Mouse (Mus musculus) neural tube, embryonic 12.5 days (tissue): ENCODE data around the gene Cage1. TPM values are rescaled to one million over a fixed set of nuclear protein-coding genes. Genes with fewer than 3 reads are reported as not detected.

Source experiments
- ATAC-seq: fragments of 200-750 bp; cut with Nextera tagmentation; 2 replicates; pipeline ENCODE4 v1.8.0; 2017; ENCODE audit warnings: low read depth, mild to moderate bottlenecking, moderate TSS enrichment, moderate library complexity; ENCODE audit not compliant: low FRiP score
- H3K27ac ChIP-seq: fragments of 300-500 bp; sonication (generic); 2 replicates; pipeline ENCODE4 v1.5.1; 2016
- H3K27me3 ChIP-seq: fragments of 300-500 bp; sonication (generic); replicated peaks from 2 replicates; pipeline ENCODE4 v1.6.1; 2016; ENCODE audit warnings: mild to moderate bottlenecking
- H3K36me3 ChIP-seq: fragments of 300-500 bp; sonication (generic); 2 replicates; pipeline ENCODE4 v1.6.1; 2016; ENCODE audit warnings: mild to moderate bottlenecking
- H3K4me1 ChIP-seq: fragments of 300-500 bp; sonication (generic); 2 replicates; pipeline ENCODE4 v1.6.1; 2016
- H3K4me2 ChIP-seq: fragments of 300-500 bp; sonication (generic); replicated peaks from 2 replicates; pipeline ENCODE4 v1.6.1; 2016; ENCODE audit warnings: mild to moderate bottlenecking
- H3K4me3 ChIP-seq: fragments of 300-500 bp; sonication (generic); 2 replicates; pipeline ENCODE4 v1.5.1; 2016
- H3K9ac ChIP-seq: fragments of 300-500 bp; sonication (generic); 2 replicates; pipeline ENCODE4 v1.6.1; 2016; ENCODE audit warnings: mild to moderate bottlenecking
- H3K9me3 ChIP-seq: fragments of 300-500 bp; sonication (generic); 2 replicates; pipeline ENCODE4 v1.6.1; 2016; ENCODE audit warnings: mild to moderate bottlenecking
- WGBS: fragments of 180-500 bp; shearing (Covaris S2); methylation state at CpG from one replicate; pipeline ENCODE4 v1.1.7; 2016; 5-methylcytosine and 5-hydroxymethylcytosine counted together
- polyA plus RNA-seq: library from polyadenylated mRNA; unstranded; fragments of >200 nt; fragmentation: Nextera tagmentation; extraction: Ambion mirVana; gene quantifications from 2 replicates; pipeline ENCODE4 v1.2.1, GENCODE M21; 2016

The Cage1 gene
- polyA plus RNA-seq, 1 experiment from 2014 or later: 1.4 TPM

- Histone ChIP-seq H3K27me3 (no peaks in the 10 kb centered on the region), H3K4me1 (no peaks in the 10 kb centered on the region), H3K4me2 (no peak overlapping the region), H3K4me3 (no peak overlapping the region), H3K9ac (no peak overlapping the region), H3K9me3 (no peaks in the 10 kb centered on the region), H3K36me3 (no peaks in the 10 kb centered on the region), H3K27ac (no peak overlapping the region)
- ATAC-seq: no peak
- 49% methylated on average over 1 of the region's 1 CpGs for WGBS
Observed at GRCm38 (mm10) chr13:38002461-38002860, 34.4 kb downstream of the Cage1 start.

DNA sequence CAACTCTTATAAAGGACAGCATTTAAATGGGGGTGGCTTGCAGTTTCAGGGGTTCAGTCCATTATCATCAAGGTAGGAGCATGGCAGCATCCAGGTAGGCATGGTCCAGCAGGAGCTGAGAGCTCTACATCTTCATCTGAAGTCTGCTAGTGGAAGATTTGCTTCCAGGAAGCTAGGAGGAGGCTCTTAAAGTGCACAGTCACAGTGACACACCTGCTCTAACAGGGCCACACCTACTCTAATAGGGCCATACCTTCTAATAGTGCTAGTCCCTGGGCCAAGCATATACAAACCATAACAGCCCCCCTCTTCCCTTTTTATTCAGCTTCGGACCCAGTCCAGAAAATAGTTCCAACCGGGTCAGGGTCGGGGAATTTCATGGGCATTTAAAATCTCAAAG lies 37.2 kb downstream of the Cage1 start:
- Histone ChIP-seq H3K4me3 (no peak overlapping the region), H3K4me2 (no peak overlapping the region), H3K9ac (no peak overlapping the region), H3K36me3 (no peaks in the 10 kb centered on the region), H3K9me3 (no peaks in the 10 kb centered on the region), H3K4me1 (0 out of 2 replicates have a peak, but pooled peaks cover under 1% of the 10 kb centered on the region), H3K27ac (no peak overlapping the region), H3K27me3 (no peaks in the 10 kb centered on the region)
- ATAC-seq: no peak
- 85% methylated on average over 3 of the region's 3 CpGs for WGBS

DNA sequence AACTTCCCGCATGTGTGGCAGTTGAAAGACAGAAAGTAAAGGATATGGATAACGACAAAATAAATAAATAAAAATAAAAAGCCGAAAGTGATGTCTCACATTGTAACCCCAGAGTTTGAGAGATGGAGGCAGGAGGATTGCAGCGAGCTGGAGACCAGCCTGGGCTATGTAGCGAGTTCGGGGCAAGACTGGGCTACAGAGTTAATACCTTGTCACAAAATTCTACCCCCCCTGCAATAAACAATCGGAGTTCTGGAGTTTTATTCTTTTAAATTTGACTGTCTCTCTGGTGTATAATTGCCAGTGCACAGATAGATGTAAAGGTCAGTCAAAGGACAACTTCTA lies 42.5 kb downstream of the Cage1 start:
- peak; percentile 67 for ATAC-seq
- H3K27ac ChIP-seq: no peak overlapping the region
- peak overlapping the region; percentile 91; the same call in 1 of the 2 replicates for H3K9ac ChIP-seq
- H3K4me2 ChIP-seq: peak overlapping the region; percentile 77
- peaks cover 9% of the 10 kb centered on the region for H3K4me1 ChIP-seq
- peaks cover 17% of the 10 kb centered on the region for H3K36me3 ChIP-seq
- no peaks in the 10 kb centered on the region for H3K27me3 ChIP-seq
- WGBS: 19% methylated on average over 7 of the region's 7 CpGs
- H3K9me3 ChIP-seq: no peaks in the 10 kb centered on the region
- H3K4me3 ChIP-seq: peak overlapping the region; percentile 90

- Histone ChIP-seq H3K4me3 (peak within 1 kb of the TSS; percentile 90), H3K27me3 (no peaks in the 10 kb centered on the region), H3K4me1 (peaks cover 9% of the 10 kb centered on the region), H3K4me2 (peak within 1 kb of the TSS; percentile 77), H3K9me3 (no peaks in the 10 kb centered on the region), H3K9ac (peak within 1 kb of the TSS; percentile 91), H3K27ac (peak within 1 kb of the TSS; percentile 86), H3K36me3 (peaks cover 22% of the 10 kb centered on the region)
- WGBS: under 1% methylated on average over 89 of the region's 89 CpGs
- peak; percentile 99 for ATAC-seq
Observed at GRCm38 (mm10) chr13:37993704-37994404, 43.0 kb downstream of the Cage1 start, which contains the start of gene Ssr1. Gene Ssr1 (minus strand): TSS chr13:37994217.

DNA sequence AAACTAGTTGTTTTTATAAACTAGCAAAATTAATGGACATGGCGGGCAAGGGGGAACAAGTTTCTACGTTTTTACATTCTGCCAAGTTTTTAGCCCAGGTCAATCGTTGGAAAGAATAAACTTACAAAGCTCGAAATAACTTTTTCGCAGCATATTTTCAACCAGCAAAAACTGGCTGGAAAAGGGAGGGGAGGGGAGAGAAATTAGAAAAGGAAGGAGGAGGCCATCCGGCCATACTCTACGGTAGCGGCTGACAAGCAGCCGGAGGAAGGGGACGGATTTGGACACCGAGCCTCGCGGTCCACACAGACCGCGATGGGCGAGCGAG lies 43.5 kb downstream of the Cage1 start:
- no peaks in the 10 kb centered on the region for H3K27me3 ChIP-seq
- H3K9me3 ChIP-seq: no peaks in the 10 kb centered on the region
- peaks cover 27% of the 10 kb centered on the region for H3K36me3 ChIP-seq
- no peak for ATAC-seq
- H3K27ac ChIP-seq: peak overlapping the region; percentile 86; the same call in 1 of the 2 replicates
- H3K4me2 ChIP-seq: peak overlapping the region; percentile 77
- WGBS: 1% methylated on average over 17 of the region's 17 CpGs
- peak overlapping the region; percentile 90 for H3K4me3 ChIP-seq
- peak overlapping the region; percentile 91 for H3K9ac ChIP-seq
- H3K4me1 ChIP-seq: peaks cover 9% of the 10 kb centered on the region

DNA sequence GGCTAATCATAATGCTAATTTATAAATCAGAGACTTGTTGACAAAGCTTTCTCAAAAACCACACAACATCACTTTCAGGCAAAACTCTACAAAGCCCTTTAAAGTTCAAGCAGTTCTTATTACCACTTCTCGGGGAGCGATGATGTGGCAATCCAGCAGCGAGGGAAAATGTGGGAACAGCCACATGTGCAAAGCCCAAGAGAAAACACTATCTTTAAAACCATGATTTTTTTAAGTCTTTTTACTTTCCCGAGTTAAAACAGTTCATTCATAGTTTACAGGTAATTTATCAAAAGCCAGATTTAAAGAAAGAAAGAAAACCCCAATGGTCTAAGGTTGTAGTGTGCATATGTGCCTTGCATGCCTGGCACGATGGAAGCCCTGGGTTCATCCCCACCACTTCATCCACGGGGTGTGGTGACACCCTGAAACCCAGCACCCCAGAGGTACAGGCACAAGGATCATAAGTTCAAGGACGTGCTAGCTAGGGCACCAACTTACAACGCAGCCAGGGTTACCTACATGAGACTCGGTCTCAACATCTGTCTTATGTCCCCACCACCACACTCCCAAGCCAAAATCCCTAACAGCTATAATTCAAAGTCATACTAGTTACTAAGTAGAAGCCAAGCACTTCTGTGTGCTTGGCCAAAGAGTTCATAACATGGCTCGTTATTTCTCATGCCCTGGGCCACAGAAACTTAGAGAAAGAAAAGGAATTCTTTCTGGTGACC lies 44.1 kb downstream of the Cage1 start:
- Histone ChIP-seq H3K9me3 (no peaks in the 10 kb centered on the region), H3K4me2 (peak overlapping the region; percentile 77), H3K27me3 (no peaks in the 10 kb centered on the region), H3K4me3 (peak overlapping the region; percentile 90), H3K36me3 (peaks cover 32% of the 10 kb centered on the region), H3K4me1 (peaks cover 9% of the 10 kb centered on the region), H3K9ac (peak overlapping the region; percentile 91), H3K27ac (no peak overlapping the region)
- 17% methylated on average over 10 of the region's 10 CpGs for WGBS
- ATAC-seq: no peak

- no peaks in the 10 kb centered on the region for H3K27me3 ChIP-seq
- H3K4me1 ChIP-seq: peaks cover 8% of the 10 kb centered on the region
- ATAC-seq: no peak
- H3K36me3 ChIP-seq: peaks cover 60% of the 10 kb centered on the region
- WGBS: 94% methylated on average over 8 of the region's 8 CpGs
- H3K4me2 ChIP-seq: no peak overlapping the region
- H3K27ac ChIP-seq: no peak overlapping the region
- no peaks in the 10 kb centered on the region for H3K9me3 ChIP-seq
- H3K9ac ChIP-seq: no peak overlapping the region
- H3K4me3 ChIP-seq: no peak overlapping the region
Observed at GRCm38 (mm10) chr13:37989701-37990100, 47.2 kb downstream of the Cage1 start.

DNA sequence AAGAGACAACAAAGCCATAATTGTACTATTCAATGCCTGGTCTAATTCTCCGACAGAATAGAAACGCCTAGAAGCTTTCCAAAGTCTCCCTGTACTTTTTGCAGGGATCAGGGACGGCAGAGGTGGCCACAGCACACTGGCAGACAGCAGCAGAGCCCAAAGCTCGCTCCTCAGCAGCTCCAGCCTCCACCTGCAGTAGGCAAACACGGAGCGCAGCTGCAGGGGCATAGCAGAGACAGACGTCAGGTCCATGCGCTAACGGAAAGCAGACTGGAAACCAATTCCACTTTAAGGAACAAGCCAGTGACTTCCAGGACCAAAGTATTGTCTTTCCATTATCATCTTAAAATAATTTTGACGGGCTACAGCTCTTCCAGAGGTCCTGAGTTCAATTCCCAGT lies 50.7 kb downstream of the Cage1 start:
- no peaks in the 10 kb centered on the region for H3K9me3 ChIP-seq
- H3K27ac ChIP-seq: no peak overlapping the region
- H3K9ac ChIP-seq: no peak overlapping the region
- H3K4me3 ChIP-seq: no peak overlapping the region
- no peaks in the 10 kb centered on the region for H3K4me1 ChIP-seq
- no peak overlapping the region for H3K4me2 ChIP-seq
- peaks cover 89% of the 10 kb centered on the region for H3K36me3 ChIP-seq
- WGBS: 79% methylated on average over 10 of the region's 10 CpGs
- no peak for ATAC-seq
- no peaks in the 10 kb centered on the region for H3K27me3 ChIP-seq

DNA sequence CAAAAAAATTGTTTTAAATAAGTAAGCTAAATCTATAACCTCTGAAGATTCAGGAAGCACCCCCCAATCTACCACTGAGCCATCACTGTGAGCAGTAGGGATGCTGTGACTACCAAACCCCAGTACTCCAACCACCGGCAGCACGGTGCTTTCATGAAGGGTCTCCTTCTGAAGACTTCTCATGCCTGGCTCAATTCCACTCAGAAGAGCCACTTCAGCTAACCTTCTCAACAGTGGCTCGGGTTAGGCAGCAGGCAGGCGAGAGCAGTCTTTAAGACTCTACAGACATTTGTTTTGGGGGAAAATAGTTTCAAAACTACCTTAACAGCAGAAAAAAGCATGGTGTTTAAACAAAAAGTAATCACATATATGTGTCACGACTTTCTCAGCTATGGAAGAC lies 55.8 kb downstream of the Cage1 start:
- Histone ChIP-seq H3K4me1 (no peaks in the 10 kb centered on the region), H3K9me3 (no peaks in the 10 kb centered on the region), H3K4me2 (no peak overlapping the region), H3K9ac (no peak overlapping the region), H3K36me3 (peaks cover 75% of the 10 kb centered on the region), H3K27ac (no peak overlapping the region), H3K27me3 (no peaks in the 10 kb centered on the region), H3K4me3 (no peak overlapping the region)
- ATAC-seq: no peak
- 92% methylated on average over 5 of the region's 5 CpGs for WGBS

- Histone ChIP-seq H3K4me1 (no peaks in the 10 kb centered on the region), H3K9ac (no peak overlapping the region), H3K27me3 (no peaks in the 10 kb centered on the region), H3K27ac (no peak overlapping the region), H3K36me3 (peaks cover 69% of the 10 kb centered on the region), H3K9me3 (no peaks in the 10 kb centered on the region), H3K4me3 (no peak overlapping the region), H3K4me2 (no peak overlapping the region)
- ATAC-seq: no peak
- WGBS: 96% methylated on average over 10 of the region's 10 CpGs
Observed at GRCm38 (mm10) chr13:37980346-37980745, 56.5 kb downstream of the Cage1 start.

GRCm38 (mm10) chr13:37979506-37979905 lies 57.4 kb downstream of the Cage1 start:
- H3K27me3 ChIP-seq: no peaks in the 10 kb centered on the region
- 91% methylated on average over 12 of the region's 12 CpGs for WGBS
- no peak overlapping the region for H3K4me2 ChIP-seq
- no peak overlapping the region for H3K4me3 ChIP-seq
- no peak for ATAC-seq
- H3K9me3 ChIP-seq: no peaks in the 10 kb centered on the region
- H3K27ac ChIP-seq: no peak overlapping the region
- no peaks in the 10 kb centered on the region for H3K4me1 ChIP-seq
- H3K9ac ChIP-seq: no peak overlapping the region
- H3K36me3 ChIP-seq: peaks cover 62% of the 10 kb centered on the region

- Histone ChIP-seq H3K4me3 (no peak overlapping the region), H3K4me2 (no peak overlapping the region), H3K9ac (no peak overlapping the region), H3K4me1 (no peaks in the 10 kb centered on the region), H3K27ac (no peak overlapping the region), H3K27me3 (no peaks in the 10 kb centered on the region), H3K36me3 (peaks cover 19% of the 10 kb centered on the region), H3K9me3 (no peaks in the 10 kb centered on the region)
- no peak for ATAC-seq
- 89% methylated on average over 5 of the region's 5 CpGs for WGBS
Observed at GRCm38 (mm10) chr13:37974731-37975130, 62.1 kb downstream of the Cage1 start.

- H3K9ac ChIP-seq: no peak overlapping the region
- no peaks in the 10 kb centered on the region for H3K9me3 ChIP-seq
- 91% methylated on average over 6 of the region's 6 CpGs for WGBS
- H3K4me1 ChIP-seq: no peaks in the 10 kb centered on the region
- peaks cover 13% of the 10 kb centered on the region for H3K36me3 ChIP-seq
- H3K4me2 ChIP-seq: no peak overlapping the region
- no peak overlapping the region for H3K4me3 ChIP-seq
- ATAC-seq: no peak
- no peak overlapping the region for H3K27ac ChIP-seq
- no peaks in the 10 kb centered on the region for H3K27me3 ChIP-seq
Observed at GRCm38 (mm10) chr13:37974036-37974435, 62.8 kb downstream of the Cage1 start.
